Mouse (Mus musculus) testis, adult 2 months (tissue): ENCODE results near the gene Dnajc17.

ENCODE experiments used
- CTCF ChIP-seq: fragments of 200-500 bp; IDR thresholded peaks from 2 replicates; pipeline ENCODE4 v1.5.1; 2012; ENCODE audit warnings: low read depth, mild to moderate bottlenecking, inconsistent platforms, low read length, moderate library complexity; ENCODE audit not compliant: control insufficient read depth, insufficient read depth, insufficient replicate concordance
- POLR2A ChIP-seq: fragments of 200-500 bp; IDR thresholded peaks from 2 replicates; pipeline ENCODE4 v1.6.1; 2012; ENCODE audit warnings: low read depth, mild to moderate bottlenecking, inconsistent platforms, low read length, moderate library complexity; ENCODE audit not compliant: control insufficient read depth

GRCm38 (mm10) chr2:119250826-119251478 is 42.4 kb upstream of the Dnajc17 start:
- TF ChIP-seq CTCF (peak; percentile 95), POLR2A (no peak)
